Mouse (Mus musculus) urinary bladder, postnatal 25 days (tissue): ENCODE data around the gene Pik3cd.
"Not testable (repeated sequence)": the region's sequence is repeated elsewhere in the genome, so short reads cannot be mapped to it uniquely, and the experiment has no call there.

Experiments used
- DNase-seq: peaks from one replicate; pipeline ENCODE4 v3.0.0; 2022; ENCODE audit warnings: low spot score

The Pik3cd gene

GRCm38 (mm10) chr4:149650493-149651193 is 51.7 kb downstream of the Pik3cd start:
- DNase-seq, result peak; percentile 68

GRCm38 (mm10) chr4:149648031-149648805 is 54.2 kb downstream of the Pik3cd start:
- DNase-seq, result no peak

- DNase-seq, result no peak
Observed at GRCm38 (mm10) chr4:149645761-149646160, 56.6 kb downstream of the Pik3cd start.

- no peak for DNase-seq
Observed at GRCm38 (mm10) chr4:149641956-149642355, 60.4 kb downstream of the Pik3cd start.

GRCm38 (mm10) chr4:149641400-149641799 is 61.0 kb downstream of the Pik3cd start:
- DNase-seq, result no peak

GRCm38 (mm10) chr4:149640831-149641230 is 61.5 kb downstream of the Pik3cd start:
- DNase-seq, result no peak

GRCm38 (mm10) chr4:149637942-149638341 is 64.4 kb downstream of the Pik3cd start:
- no peak for DNase-seq

GRCm38 (mm10) chr4:149635915-149636415 is 66.4 kb downstream of the Pik3cd start:
- DNase-seq, result no peak

GRCm38 (mm10) chr4:149634966-149635365 is 67.4 kb downstream of the Pik3cd start:
- no peak for DNase-seq

- no peak for DNase-seq
Observed at GRCm38 (mm10) chr4:149634157-149634556, 68.2 kb downstream of the Pik3cd start.

- no peak for DNase-seq
Observed at GRCm38 (mm10) chr4:149632670-149633307, 69.6 kb downstream of the Pik3cd start.

GRCm38 (mm10) chr4:149628810-149629209 is 73.6 kb downstream of the Pik3cd start:
- no peak for DNase-seq

- DNase-seq, result peak; percentile 29
Observed at GRCm38 (mm10) chr4:149628372-149628771, 74.0 kb downstream of the Pik3cd start.

GRCm38 (mm10) chr4:149626809-149627208 is 75.6 kb downstream of the Pik3cd start:
- DNase-seq, result no peak

GRCm38 (mm10) chr4:149623711-149624110 is 78.7 kb downstream of the Pik3cd start:
- no peak for DNase-seq

- DNase-seq, result no peak
Observed at GRCm38 (mm10) chr4:149621286-149621685, 81.1 kb downstream of the Pik3cd start.

GRCm38 (mm10) chr4:149619988-149620387 is 82.4 kb downstream of the Pik3cd start:
- DNase-seq, result no peak

- not testable (repeated sequence) for DNase-seq
Observed at GRCm38 (mm10) chr4:149616999-149617398, 85.4 kb downstream of the Pik3cd start.

GRCm38 (mm10) chr4:149614869-149615268 is 87.5 kb downstream of the Pik3cd start:
- no peak for DNase-seq

- not testable (repeated sequence) for DNase-seq
Observed at GRCm38 (mm10) chr4:149613497-149613896, 88.9 kb downstream of the Pik3cd start.

GRCm38 (mm10) chr4:149611376-149612044 is 90.9 kb downstream of the Pik3cd start:
- DNase-seq, result peak; percentile 48
